Mouse (Mus musculus): ENCODE results near the gene Vamp9.

The Vamp9 gene

DNA sequence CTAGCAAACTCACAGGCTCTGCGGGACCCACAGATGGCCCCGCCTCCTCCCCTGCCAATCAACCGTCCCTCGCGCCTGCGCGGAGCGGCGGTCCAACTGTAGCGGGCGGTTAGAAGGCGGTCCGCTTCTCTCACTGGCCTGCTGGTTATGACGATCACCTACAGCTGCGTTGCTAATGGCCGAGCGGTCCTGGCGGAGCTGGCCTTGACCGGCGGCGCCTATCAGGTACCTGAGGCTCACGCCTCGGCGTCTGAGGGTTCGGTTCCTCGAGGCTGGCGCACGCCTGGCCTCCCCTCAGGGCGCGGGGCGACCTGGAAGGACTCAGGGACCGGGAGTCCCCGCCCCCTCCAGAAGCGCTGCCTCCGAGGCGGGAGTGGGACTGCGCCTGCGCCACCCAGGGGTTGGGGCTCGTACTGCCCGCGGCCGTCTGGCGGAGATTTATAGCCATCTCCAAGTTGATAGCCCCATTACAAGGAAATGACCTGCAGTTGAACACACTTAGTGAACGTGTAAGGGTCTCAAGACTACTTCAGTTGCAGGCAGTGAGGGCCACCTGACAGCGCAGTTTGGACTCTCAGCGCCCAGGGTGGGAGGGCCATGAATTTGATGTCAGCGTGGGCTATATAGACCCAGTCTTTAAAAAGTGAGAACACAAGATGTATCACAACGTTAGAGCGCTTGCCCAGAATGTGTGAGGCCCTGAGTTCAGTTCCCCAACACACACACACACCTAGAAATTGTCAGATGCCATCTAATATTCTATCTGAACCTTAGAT, at the start of gene Vamp9:
TSS of gene Vamp9 (plus strand) at position 74 of the 776 bp plus-strand sequence.
- DNase-seq, result peak; percentile 98

DNA sequence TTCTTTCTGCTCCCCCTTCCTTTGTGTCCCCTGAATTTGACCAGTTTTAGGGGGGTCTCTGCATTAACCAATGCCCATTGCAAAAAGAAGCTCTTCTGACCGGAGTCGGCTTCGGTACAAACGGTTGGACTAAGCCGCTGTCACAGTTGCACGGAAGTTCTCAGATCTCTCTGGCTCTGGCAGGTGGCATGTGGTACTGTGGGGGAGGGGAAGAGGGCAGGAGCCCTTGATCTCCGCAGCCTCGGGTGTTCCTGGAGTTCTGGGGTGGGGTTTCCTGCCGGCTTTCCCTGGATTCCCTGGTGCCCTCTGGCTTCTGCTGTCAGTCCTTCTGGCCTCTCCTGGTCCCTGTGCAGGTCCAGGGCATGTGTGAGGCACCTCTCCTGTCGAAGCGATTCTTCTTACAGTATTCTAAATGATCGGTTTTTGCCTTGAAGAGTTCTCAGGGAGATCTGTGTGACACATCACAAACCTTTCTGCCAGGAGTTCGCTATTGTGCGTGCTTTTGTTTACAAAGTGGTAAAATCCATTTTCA, 48.9 kb upstream of the Vamp9 start:
- DNase-seq, result no peak

DNA sequence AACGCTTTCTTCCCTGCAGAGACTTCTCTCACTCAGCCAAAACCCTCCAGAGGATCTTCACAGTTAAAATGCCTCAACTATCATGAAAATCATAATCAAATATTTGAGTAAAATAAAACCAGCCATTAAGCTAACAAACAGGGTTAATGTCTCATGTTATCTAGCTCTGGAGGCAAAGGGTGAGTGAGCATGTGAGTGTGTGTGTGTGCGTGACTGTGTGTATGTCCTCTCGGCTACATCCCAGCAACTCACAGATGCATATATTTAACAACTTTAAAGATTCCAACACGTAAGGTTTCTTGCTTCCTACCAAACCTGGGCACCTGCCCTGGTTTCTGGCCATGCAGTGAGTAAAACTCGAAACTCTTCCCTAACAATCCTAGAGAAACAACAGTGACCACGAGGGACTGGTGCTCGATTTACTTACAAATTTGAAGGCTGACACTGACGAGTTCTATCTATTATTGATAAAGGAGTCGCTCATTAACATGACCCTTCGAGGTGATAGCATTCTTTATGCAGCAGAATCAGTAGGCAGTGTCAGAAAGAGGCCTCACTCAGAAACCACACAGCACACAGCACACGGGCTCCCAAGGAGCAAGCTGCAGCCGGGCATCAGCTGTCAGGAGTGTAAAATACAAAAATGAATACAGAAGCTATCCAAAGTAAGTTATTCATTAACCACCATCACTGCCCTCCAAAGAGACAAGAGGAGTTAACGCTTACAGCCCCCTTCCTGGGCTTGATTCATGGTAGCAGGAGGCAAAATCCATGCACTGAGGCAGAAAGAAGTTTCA, 46.2 kb upstream of the Vamp9 start:
- DNase-seq, result no peak

DNA sequence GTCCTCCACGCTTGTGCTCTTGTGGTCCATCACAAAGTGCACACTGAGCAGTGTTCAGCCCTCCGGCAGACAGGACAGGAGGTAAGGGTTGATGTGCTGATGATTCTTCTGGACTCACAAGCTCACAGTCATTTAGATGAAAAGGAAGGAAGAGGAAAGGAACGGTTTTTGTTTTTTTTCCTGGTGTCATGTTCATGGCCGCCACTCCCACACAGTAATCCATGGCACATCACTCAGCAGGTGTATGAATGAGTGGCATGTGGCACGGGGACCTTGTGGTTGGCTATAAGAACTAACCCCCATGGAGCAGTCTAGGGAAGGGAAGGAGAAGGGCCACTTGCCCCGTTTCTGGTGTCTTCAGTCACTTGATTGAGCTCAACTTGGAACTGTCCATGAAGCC, 44.2 kb upstream of the Vamp9 start:
- DNase-seq, result no peak

DNA sequence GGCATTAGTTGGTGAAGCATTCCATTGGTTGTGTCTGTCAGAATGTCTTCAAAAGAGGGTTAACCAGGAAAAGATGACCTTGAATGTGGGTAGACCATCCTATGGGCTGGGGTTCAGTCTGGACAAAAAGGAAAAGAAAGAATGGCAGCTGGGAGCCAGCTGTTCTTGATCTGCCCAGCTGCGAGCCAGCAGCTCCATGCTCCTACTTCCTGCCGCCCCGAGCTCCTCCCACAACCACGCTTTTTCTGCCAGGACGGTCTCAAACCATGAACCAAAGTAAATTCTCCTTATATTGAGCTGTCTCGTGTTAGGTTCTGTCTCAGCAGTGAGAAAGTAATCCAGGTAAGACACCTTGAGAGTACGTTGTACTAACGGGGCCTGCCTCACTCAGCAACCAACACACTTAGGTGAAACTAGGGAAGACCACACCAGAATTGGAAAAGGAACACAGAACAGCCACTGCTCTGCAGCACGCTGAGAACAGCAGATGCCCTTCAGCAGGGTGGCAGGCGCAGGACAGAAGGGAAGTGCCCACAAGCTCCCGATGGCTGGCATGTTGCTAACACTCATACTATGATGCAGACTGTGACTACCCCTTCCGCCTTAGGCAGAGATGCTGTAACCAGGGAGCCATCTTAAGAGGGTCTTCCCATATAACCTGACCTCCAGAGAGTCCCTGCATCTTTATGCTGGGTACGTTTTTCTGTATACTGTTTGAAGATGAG, 42.2 kb upstream of the Vamp9 start:
- no peak for DNase-seq

DNA sequence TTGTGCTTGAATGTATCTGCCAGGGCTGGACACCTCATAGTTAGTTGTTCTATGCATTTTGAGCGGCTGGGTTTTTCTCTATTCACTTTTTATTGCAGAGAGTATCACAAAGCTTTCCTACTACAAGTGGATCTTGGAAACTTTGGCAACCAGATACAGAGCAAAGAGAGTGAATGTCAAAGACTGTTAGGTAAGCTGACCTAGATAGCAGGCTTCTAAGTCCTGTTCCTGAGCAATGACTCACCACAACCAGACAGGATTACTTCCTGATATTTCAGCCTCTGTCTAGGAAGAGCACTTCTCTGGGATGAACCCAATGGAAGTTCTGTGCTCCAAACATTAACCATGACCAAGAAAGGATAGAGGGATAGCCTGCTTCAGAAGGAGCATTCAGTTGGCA, 40.3 kb upstream of the Vamp9 start:
- no peak for DNase-seq

DNA sequence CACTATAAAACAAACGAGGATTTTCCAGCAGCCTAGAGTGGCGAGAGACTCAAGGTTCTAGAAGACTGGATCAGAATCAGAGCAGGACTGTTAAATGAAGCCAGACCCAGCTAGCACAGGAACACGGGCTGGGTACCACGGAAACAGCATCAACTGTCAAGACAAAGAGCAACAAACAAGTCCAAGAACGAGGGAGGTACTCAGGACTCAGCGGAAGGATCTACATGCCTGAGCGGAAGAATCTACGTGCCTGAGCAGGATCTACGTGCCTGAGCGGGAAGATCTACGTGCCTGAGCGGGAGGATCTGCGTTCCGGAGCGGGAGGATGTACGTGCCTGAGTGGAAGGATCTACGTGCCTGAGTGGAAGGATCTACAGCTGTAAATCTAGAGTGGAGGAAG, 37.8 kb upstream of the Vamp9 start:
- DNase-seq, result no peak

DNA sequence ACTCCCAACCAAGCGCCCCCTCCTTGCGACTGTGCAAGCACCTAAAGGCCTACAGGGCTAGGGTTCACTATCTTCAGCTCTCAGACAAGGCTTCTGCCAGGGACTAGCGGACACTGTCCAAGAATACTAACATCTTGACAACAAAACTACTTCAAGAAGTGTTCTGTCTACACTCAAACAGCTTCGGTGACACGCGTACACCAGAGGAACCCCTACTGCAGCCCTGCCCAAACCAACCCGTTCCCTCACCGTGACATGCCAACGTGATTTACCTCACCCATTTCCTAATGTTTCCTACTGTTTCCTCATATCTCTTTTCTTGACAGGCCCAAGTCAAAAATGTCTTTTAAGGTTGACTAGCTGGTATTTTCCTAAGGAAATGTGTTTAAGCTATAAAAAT, 37.1 kb upstream of the Vamp9 start:
- no peak for DNase-seq

DNA sequence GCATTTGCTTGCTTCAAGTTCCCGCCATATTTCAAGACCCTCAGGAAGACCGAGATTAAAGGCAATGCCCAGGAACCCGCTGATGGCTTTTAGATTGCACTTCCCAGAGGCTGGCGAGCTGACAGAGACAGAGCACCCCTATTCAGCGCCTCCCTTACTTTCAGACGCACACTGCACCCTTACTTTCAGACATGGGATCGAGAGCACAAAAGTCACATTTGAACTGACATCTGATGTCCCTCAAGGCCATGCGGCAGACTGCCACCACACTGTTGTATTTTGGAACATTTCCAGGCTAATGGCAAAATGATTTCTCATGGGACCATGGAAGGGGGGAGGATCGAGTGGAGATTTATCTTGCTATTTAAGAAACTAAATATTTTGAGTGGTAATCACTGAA, 28.5 kb upstream of the Vamp9 start:
- DNase-seq, result no peak

DNA sequence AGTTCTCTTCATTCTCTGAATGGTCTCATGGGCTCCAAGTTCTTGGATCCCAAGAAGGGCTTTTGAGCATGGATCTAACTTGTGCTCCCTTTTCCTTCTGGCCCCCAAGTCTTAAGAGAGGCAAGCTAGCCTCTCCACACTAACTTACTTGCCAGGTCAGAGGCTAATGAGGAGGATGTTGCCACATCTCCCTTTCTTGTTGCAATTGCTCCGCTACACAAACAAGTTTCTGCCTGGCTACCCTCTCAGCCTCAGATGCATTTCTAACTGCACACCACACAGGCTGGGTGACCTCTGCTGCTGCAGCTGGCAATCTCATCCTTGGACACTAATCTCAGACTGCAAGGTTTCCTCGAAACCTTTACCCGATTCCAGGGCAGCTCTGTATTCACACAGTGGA, 23.6 kb upstream of the Vamp9 start:
- no peak for DNase-seq

DNA sequence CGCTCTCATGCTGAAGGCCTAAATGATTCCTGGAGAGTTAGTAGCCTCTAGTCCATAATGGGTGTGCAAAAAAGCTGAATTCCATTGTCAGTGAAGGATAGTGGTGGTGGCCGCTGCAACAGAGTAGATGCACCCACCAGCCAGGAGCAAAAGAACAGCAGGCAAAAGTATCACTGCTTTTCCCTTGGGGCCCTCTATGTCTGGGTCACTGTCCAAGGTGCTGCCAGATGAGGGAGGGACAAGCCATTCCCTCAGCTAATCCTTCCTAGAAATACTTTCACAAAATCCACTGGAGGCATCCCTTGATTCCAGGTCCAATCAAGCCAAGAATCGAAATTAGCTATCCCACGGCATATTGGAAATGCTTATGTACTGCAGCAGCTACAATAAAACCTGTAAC, 22.0 kb upstream of the Vamp9 start:
- DNase-seq, result no peak

DNA sequence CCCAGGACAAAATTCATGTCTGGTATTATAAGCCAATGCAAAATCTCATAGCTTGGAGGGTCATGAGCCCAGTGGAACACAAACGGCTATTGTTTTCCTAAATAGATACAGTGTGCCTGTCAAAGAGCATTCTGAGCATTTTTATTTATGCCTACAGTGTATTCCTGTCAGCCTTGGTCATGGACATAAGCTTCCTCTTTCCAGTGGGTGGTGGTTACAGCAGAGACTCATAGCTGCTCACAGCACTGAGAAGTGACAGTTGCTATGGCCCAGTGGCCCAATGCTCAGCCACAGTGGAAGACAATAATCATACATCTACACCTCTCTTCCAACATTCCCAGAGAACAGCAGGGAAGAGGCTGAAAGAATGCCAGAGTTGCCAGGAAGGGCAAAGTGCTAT, 18.9 kb upstream of the Vamp9 start:
- no peak for DNase-seq

DNA sequence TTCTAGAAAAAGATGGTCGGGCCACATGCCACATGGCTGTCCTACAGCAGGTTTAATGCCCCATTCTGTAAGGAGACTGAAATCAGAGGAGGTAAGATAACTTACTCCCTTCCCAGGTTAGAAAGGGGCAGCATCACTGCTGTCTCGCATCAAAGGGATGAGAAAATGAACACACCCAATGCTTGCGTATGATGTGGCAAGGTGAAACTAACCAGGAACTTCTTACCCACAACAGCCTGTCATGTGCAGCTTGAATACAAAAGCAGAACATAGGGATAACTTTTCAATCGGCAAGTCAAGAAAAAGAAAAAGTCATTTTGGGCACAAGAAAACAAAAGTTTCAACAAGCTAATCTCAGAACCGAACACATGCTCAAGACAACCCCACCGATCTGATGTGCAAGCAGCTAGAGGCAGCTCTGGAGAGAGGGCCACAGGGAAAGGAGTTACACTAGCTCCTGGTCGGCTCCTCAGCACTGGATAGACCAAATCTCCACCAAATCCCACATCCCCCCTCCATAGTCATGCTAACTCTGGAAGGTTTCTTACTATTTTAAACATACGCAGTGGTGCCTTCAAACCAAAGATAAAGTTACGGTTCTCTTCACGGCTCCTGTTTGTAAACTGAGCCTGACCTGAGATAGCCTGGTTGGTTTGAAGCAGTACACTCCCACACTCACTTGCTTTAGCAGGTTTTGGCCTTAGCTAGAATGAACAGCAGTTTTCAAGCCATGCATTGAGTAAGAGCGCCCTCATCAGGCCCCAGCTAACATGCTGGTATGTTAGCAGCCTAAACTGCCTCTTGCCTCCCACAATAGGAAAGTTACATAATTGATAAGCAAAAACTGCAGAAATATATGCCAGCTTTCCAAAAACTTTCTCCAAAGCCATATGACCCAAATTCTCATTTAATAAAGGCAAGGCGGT, 14.3 kb upstream of the Vamp9 start:
- peak; percentile 41 for DNase-seq

DNA sequence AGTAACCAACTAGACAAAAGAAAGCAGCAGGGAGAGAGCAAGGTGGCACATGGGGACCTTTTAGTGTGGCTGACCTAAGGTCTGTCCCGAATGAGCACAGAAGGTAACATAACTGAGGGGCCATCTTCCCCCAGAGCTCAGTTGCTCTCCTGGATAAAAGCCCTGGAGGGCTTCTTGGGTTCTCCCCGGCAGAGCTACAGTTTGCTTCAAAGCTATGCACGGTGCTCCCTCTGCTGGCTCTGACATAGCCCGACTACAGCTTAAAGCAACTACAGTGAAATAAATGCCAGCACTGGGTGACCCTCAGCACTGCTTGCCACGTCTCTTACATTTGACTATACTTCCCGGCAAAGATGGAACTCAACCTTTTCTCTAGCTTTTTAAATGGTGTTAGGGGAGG, 6.0 kb upstream of the Vamp9 start:
- DNase-seq, result peak; percentile 51

DNA sequence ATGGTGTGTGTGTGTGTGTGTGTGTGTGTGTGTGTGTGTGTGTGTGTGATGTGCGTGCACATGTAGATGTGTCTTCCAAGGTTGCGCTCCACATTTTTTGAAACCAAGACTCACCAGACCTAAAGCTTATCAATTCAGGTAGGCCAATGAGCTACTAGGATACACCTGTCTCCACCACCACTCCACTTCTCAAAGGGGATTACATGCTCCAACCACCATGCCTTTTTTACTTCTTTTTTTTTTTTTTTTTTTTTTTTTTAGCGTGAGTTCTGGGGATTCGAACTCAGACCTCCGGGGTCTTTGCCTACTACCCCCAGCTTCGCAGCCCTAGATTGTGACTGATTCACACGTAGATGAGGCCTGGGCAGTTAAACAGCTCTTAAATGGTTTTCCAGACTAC, 323 bp upstream of the Vamp9 start:
- no peak for DNase-seq

DNA sequence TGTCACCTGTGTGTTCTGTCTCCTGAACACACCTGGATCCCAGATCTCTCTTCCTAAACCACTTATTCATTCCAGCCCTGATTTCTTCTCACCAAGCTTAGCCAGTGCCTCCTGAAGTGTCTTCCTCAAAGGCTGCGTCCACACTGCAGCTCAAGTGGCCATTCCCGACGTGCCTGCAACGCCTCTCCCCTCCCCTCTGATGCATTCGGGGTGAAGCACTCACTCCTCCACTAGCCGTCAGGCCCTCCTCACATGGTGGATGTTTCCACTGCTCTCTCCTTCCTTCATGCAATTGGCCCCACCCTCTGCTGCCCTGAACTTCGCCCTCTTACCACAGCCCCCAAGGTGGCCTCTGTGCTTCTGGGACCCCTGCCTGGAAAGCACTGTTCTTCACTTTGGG, 9.4 kb downstream of the Vamp9 start:
- peak; percentile 16 for DNase-seq

DNA sequence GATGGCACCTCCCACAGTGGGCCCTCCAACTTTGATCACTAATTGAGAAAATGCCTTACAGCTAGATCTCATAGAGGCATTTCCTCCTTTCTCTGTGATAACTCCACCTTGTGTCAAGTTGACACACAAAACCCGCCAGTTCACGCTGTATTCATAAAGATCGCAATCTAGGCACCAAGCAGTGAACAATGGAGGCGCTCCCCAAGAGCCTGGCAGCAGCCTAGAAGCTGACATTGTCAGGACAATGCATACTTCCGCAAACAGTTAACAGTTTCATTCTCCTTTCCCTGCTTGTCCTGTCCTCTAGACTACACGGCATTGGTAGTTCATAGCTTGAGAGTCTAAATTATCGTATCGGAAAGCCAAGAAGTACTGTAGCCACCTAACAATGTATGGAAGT, 16.0 kb downstream of the Vamp9 start:
- DNase-seq, result no peak

DNA sequence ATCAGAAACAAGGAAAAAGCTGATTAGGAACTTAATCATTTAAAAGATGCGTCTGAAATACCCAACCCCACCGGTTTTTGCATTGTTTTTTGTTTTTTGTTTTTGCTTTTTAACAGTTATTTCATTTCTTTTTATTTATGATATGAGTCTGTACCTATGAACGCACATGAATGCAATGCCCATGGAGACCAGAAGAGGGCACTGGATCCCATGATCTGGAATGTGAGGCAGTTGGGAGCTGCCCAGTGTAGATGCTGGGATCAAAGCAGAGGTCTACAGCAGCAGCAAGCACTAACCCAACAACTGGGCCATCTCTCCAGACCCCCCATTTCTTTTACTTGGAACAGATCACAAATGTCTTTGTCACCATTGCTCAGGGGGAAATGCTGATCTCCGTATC, 21.9 kb downstream of the Vamp9 start:
- DNase-seq, result peak; percentile 82

DNA sequence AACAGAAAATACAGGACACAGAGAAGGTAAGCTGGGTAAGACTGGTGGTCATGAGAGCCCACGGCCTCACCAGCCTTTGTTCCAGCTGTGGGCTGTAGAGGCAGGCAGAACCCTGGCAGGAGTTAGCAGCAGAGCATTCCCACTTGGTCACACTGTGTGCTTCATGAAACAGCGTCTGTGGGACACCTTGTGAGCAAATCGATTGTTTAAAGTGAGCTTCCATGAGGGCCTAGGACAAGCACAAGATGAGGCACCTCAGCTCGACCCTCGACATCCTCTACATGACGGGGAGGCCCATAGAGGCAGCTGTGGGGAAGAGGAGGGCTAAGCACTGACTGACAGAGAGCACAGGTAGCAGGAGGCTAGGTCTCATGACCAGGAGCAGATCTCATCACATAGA, 25.9 kb downstream of the Vamp9 start:
- no peak for DNase-seq

DNA sequence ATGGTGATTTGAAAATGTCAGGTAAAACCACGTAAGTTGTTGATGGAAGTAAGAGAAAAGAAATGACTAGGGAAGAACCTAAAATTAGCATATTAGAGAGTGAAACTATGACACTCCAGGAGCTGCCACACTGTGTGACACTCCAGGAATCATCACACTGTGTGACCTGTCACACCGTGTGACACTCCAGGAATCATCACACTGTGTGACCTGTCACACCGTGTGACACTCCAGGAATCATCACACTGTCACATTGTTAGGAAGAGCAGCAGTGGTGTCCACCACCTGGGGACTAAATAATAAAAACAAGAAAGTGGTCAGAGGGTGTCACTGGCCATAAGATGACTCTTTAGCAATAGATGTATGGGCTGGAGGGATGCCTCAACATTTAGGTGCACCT, 33.4 kb downstream of the Vamp9 start:
- DNase-seq, result no peak

DNA sequence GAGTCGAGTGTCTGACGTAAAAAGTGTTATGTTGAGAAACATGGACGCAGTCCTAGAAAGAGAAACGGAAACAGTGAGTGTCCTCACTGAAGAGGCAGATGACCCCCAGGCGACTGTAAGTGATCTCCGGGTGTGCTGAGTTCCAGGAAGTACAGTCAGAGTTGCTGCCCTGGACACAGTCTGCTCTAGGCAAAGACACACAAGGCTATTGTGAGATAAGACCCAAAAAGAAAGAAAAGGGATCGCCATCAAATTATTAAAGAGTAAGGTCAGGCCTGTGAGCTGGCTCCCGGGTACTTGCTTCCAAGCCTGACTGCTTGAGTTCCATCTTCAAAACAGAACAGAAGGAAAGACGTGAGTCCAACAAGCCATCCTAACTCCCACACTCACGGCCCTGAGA, 35.2 kb downstream of the Vamp9 start:
- DNase-seq, result no peak

DNA sequence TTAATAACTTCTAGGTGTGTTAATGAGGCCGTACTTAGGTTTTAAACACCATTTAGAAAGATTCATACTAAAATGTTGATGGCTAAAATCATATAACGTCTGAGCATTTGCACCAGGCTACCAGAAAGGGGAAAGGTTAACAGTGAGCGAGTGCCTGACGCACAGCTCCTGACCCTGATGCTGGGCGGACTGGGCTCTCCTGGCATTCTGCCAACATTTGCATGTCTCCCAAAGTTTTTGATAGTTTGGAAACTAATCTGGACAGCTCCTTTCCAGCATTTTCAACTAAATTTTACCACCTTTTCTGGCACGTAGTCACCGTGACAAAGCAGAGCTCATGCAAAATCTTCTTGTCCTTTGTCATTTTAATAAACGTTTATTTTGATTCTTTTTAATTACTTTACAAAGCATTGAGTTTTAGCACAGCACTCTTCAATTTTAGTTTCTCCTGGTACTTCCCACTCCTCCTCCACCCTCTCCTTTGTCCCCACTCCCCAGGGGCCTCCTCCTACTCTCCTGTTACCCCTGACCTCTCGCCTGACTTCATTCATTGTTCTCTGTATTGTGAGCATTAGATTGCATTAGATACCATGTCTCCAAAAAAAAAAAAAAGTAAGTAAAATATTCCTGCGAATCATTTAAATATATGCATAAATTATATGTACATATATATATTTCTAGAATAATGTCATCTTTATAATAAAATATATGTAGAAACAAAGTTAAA, 35.9 kb downstream of the Vamp9 start:
- DNase-seq, result no peak

Measured in lung, postnatal 36 days (tissue).